Mouse (Mus musculus) thymus, postnatal 36 days (tissue): ENCODE data around the gene Rd3.

Source experiments
- DNase-seq, 2 experiments: peaks; one replicate each; pipeline ENCODE4 v3.0.0; 2022; ENCODE audit warnings: mixed read lengths in 2 of 2

The Rd3 gene

GRCm38 (mm10) chr1:191964773-191965481 lies 12.2 kb upstream of the Rd3 start:
- peak; percentile 56 to 60 for DNase-seq

DNA sequence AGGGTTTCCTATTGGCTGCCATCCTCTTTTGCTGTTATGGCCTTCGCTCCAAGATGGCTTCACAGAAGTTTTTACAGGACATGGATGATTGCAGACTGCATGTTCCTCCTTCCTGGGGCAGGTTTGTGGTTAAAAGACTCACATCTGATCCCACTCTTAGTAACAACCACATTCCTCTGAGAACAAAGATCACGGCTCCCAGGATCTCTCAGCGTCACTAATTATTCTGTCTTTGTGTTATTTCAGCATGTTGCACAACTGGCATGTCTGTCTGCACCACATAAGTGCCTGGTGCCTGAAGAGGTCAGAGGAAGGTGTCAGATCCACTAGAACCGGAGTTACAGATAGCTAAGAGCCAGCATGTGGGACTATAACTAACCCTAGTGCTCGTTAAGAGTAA lies 7.2 kb upstream of the Rd3 start:
- no peak for DNase-seq

- no peak for DNase-seq
Measured at GRCm38 (mm10) chr1:191974509-191975405, 2.4 kb upstream of the Rd3 start.

- no peak for DNase-seq
Measured at GRCm38 (mm10) chr1:191981426-191982102, 4.4 kb downstream of the Rd3 start.

DNA sequence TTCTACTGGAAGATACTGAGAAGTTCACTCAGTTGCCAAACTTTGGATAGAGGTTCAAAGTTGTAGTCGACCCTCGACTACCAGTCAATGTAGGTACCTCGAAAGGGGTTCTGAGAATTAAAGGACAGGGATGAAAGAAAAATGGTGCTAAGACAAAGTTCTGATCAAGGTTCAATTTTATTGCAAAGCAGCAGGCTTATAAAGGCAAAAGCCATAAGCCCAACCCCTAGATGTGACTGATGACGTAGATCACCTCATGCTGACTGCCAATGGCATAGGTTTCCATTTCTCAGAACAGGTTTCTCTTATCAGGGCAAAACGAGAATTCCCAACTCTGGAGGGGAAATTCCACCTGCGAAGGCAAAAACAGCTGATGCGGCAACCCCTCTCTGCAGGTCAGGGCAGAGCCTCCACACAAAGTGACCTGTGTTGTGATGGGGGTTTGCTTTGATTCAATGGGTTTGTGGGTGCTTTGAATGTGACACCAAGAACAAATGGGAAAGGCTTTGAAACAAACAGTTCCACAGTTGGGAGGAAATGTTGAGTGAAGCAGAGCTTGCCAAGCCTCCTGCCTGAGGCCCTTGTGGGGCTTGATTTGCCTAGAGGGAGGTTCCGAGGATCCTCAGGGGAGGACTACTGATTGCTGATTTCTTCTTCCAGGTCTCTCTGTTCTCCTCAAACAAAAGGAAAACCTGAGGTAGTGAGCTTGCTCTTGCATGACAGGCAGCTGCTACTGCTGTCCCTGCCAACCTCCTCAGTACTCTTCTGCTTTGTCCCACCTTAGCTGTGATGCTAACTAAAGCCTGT lies 9.7 kb downstream of the Rd3 start:
- no peak for DNase-seq

GRCm38 (mm10) chr1:191987481-191987769 lies 10.3 kb downstream of the Rd3 start:
- DNase-seq = no peak

DNA sequence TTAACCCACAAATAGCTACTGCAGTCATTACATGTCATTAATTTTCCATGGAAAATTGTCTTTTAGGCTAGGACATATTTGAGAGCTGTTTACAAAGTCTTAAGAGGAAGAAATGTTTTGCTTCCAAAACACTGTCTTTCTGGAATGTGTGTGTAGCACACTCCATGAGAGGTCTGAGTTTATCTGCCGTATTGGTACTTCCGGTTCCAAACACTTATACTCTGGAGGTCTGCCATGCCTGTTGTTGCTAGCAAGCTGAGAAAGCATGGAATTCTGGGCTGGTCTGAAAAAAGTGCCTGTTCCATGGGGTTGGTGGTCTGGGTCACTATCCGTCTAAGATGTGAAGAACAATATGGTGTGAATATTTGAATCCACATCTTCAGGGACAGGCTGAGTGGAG lies 11.5 kb downstream of the Rd3 start:
- no peak for DNase-seq

- DNase-seq = no peak
Measured at GRCm38 (mm10) chr1:191989060-191989459, 11.9 kb downstream of the Rd3 start.

- peak; percentile 96 to 97 for DNase-seq
Measured at GRCm38 (mm10) chr1:191989994-191990393, 12.8 kb downstream of the Rd3 start.

GRCm38 (mm10) chr1:191992040-191992780 lies 15.0 kb downstream of the Rd3 start:
- DNase-seq = no peak

- no peak for DNase-seq
Measured at GRCm38 (mm10) chr1:191994476-191994875, 17.3 kb downstream of the Rd3 start.

GRCm38 (mm10) chr1:191995488-191995887 lies 18.3 kb downstream of the Rd3 start:
- peak; percentile 72 to 81 for DNase-seq

DNA sequence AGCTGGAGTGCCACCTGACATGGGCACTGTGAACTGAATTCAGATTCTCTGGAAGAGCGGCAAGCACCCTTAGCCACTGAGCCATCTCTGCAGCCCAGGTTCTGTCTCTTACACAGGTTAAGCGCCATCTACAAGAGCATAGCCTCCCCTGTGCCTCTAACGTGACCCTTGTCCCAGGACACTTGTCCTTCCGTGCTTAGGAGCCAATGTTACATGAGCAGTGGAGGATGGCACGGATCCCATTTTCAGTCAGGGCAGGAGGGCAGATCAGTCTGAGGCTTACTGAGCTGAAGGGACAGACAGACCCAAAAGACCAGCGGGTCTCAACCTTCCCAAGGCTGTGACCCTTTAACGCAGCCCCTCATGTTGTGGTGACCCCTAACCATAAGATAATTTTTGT lies 18.7 kb downstream of the Rd3 start:
- no peak for DNase-seq

- DNase-seq = no peak
Measured at GRCm38 (mm10) chr1:191996621-191997185, 19.5 kb downstream of the Rd3 start.

DNA sequence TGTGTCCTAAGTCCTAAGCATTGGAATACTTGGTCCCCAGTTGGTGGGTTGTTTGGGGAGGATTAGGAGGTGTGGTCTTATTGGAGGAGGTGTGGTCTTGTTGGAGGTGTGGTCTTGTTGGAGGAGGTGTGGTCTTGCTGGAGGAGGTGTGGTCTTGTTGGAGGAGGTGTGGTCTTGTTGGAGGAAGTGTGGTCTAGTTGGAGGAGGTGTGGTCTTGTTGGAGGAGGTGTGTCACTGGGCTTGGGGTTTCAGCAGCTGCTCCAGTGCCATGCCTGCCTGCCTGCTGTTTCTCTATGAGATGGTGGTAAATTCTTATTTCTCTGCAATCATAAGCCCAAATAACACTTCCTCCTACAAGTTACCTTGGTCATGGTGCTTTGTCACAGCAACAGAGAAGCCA lies 21.9 kb downstream of the Rd3 start:
- no peak for DNase-seq
